Mouse (Mus musculus) ES-E14 (cell line): ENCODE measurements at regions not wholly inside any gene's neighbourhood (a gene's known extent, or its start where the extent isn't known, plus 50 kb on each side); places are given as distances from the start of the nearest gene placed in this dataset.

Experiments
- ZC3H11A ChIP-seq: IDR thresholded peaks from 2 replicates; pipeline ENCODE4 v1.6.1; 2012; ENCODE audit warnings: low read depth, mild to moderate bottlenecking, inconsistent platforms, low read length, borderline replicate concordance
- ZNF384 ChIP-seq: IDR thresholded peaks from 2 replicates; pipeline ENCODE4 v1.6.1; 2012; ENCODE audit warnings: low read depth, low read length, inconsistent platforms

GRCm38 (mm10) chr14:19208507-19208906 lies 210.2 kb downstream of the Gm21738 start:
- TF ChIP-seq ZNF384 = no peak
- no peak for TF ChIP-seq ZC3H11A
